Mouse (Mus musculus) E14TG2a.4 (cell line): ENCODE measurements at regions not wholly inside any gene's neighbourhood (a gene's known extent, or its start where the extent isn't known, plus 50 kb on each side); places are given as distances from the start of the nearest gene placed in this dataset.

Experiments used
- H3K27me3 ChIP-seq: 2 replicates; pipeline ENCODE4 v1.6.1; 2014; ENCODE audit warnings: low read length, control low read depth; ENCODE audit not compliant: insufficient read depth
- H3K36me3 ChIP-seq: 2 replicates; pipeline ENCODE4 v1.6.1; 2014; ENCODE audit warnings: low read length, control low read depth; ENCODE audit not compliant: insufficient read depth
- H3K4me1 ChIP-seq: replicated peaks from 2 replicates; pipeline ENCODE4 v1.6.1; 2014; ENCODE audit warnings: low read depth, low read length, control low read depth
- H3K4me3 ChIP-seq: replicated peaks from 2 replicates; pipeline ENCODE4 v1.5.1; 2014; ENCODE audit warnings: mild to moderate bottlenecking, low read length
- H3K9me3 ChIP-seq: 2 replicates; pipeline ENCODE4 v1.6.1; 2014; ENCODE audit warnings: low read length, control low read depth
- CTCF ChIP-seq: conservative IDR thresholded peaks from 2 replicates; pipeline ENCODE4 v1.5.1; 2014; ENCODE audit warnings: low read length
- NANOG ChIP-seq: IDR thresholded peaks from 2 replicates; pipeline ENCODE4 v1.6.1; 2014; ENCODE audit warnings: borderline replicate concordance, low read length, mixed read lengths
- POU5F1 ChIP-seq: IDR thresholded peaks from 2 replicates; pipeline ENCODE4 v1.6.1; 2014; ENCODE audit warnings: low read length, borderline replicate concordance

DNA sequence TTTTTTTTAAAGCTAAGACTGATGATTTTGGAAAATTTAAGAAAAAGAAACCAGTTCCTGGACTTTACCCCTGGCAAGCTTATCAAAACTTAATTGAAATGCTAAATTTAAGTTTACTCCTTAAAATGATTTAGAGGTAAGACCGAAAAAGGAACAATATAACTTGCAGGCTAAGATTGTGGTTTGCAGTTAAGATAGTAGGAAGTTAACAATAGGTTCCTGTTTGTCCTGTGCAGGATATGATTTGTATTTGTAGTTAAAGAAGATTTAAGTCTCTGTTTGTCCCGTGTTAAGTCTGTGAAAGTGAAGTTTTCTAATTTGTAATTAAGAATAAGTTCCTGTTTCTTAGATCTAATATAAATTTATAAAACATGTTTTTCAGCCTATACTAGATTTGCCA lies 1406.3 kb upstream of the Lrrc6 start:
- TF ChIP-seq POU5F1 (no peak), NANOG (no peak), CTCF (no peak)
- Histone ChIP-seq H3K27me3 (no peaks in the 10 kb centered on the region), H3K4me1 (no peaks in the 10 kb centered on the region), H3K4me3 (no peak overlapping the region), H3K9me3 (no peaks in the 10 kb centered on the region), H3K36me3 (no peaks in the 10 kb centered on the region)

GRCm38 (mm10) chr15:67905279-67905678 lies 1404.6 kb upstream of the Lrrc6 start:
- H3K4me1 ChIP-seq: no peaks in the 10 kb centered on the region
- no peak for TF ChIP-seq POU5F1
- TF ChIP-seq CTCF: no peak
- TF ChIP-seq NANOG: no peak
- no peaks in the 10 kb centered on the region for H3K9me3 ChIP-seq
- no peak overlapping the region for H3K4me3 ChIP-seq
- no peaks in the 10 kb centered on the region for H3K27me3 ChIP-seq
- no peaks in the 10 kb centered on the region for H3K36me3 ChIP-seq

GRCm38 (mm10) chr15:67904646-67905045 lies 1403.9 kb upstream of the Lrrc6 start:
- no peaks in the 10 kb centered on the region for H3K4me1 ChIP-seq
- TF ChIP-seq NANOG (no peak), CTCF (no peak), POU5F1 (no peak)
- H3K9me3 ChIP-seq: no peaks in the 10 kb centered on the region
- H3K27me3 ChIP-seq: no peaks in the 10 kb centered on the region
- no peak overlapping the region for H3K4me3 ChIP-seq
- H3K36me3 ChIP-seq: no peaks in the 10 kb centered on the region

GRCm38 (mm10) chr15:67902982-67903381 lies 1402.3 kb upstream of the Lrrc6 start:
- no peak for TF ChIP-seq POU5F1
- TF ChIP-seq NANOG: no peak
- no peak for TF ChIP-seq CTCF
- no peaks in the 10 kb centered on the region for H3K27me3 ChIP-seq

GRCm38 (mm10) chr15:67901191-67901601 lies 1400.5 kb upstream of the Lrrc6 start:
- Histone ChIP-seq H3K9me3 (no peaks in the 10 kb centered on the region), H3K27me3 (no peaks in the 10 kb centered on the region), H3K4me3 (no peak overlapping the region), H3K4me1 (no peaks in the 10 kb centered on the region), H3K36me3 (no peaks in the 10 kb centered on the region)
- TF ChIP-seq CTCF (no peak), NANOG (no peak), POU5F1 (no peak)

More at GRCm38 (mm10) chr15:67902982-67903381, 1402.3 kb upstream of the Lrrc6 start:
- no peak overlapping the region for H3K4me3 ChIP-seq
- H3K9me3 ChIP-seq: no peaks in the 10 kb centered on the region
- H3K36me3 ChIP-seq: no peaks in the 10 kb centered on the region
- no peaks in the 10 kb centered on the region for H3K4me1 ChIP-seq

DNA sequence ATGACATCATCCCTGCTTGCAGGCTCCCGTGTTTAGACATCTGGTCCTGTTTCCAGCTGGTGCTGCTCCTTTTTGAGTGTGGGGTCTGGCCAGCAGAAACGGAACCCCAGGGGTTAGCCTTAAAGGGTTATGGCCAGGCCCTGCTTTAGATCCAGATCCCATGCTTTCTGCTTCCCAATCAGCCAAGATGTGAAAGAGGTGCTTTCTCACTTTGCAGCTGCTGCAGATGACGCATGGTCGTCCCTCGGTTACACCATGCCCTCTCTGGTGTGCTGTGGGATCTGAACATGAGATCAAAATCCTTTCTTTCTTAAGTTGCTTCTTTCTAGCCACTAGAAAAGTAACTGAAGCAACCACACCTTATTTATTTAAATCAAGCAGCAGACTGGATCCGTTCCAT lies 1399.1 kb upstream of the Lrrc6 start:
- no peak for TF ChIP-seq CTCF
- no peak for TF ChIP-seq NANOG
- TF ChIP-seq POU5F1: no peak
- Histone ChIP-seq H3K4me1 (no peaks in the 10 kb centered on the region), H3K27me3 (no peaks in the 10 kb centered on the region), H3K9me3 (no peaks in the 10 kb centered on the region), H3K36me3 (no peaks in the 10 kb centered on the region), H3K4me3 (no peak overlapping the region)

DNA sequence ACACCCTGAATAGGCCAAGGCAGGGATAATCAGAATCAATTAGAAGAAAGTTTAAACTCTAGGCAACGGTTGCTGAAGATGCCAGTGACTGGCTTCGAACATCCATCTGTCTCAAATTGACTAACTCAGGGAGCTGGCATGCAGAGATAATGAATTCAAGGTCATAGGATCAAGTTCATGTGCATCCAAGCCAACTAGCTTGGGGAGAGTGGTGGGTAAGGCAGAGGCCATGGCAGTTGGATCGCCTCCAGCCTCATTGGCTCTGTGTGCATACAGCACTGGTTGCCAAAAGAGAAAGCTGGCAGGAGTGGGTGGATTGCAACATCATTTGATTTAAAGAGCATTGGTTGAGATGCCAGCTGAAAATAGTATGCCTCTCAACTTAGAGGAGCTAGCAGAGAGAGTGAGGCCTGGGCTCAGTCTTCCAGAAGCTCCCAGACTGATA lies 1398.3 kb upstream of the Lrrc6 start:
- no peaks in the 10 kb centered on the region for H3K4me1 ChIP-seq
- H3K36me3 ChIP-seq: no peaks in the 10 kb centered on the region
- no peaks in the 10 kb centered on the region for H3K9me3 ChIP-seq
- H3K4me3 ChIP-seq: no peak overlapping the region
- TF ChIP-seq CTCF (no peak), POU5F1 (no peak), NANOG (no peak)
- H3K27me3 ChIP-seq: no peaks in the 10 kb centered on the region

DNA sequence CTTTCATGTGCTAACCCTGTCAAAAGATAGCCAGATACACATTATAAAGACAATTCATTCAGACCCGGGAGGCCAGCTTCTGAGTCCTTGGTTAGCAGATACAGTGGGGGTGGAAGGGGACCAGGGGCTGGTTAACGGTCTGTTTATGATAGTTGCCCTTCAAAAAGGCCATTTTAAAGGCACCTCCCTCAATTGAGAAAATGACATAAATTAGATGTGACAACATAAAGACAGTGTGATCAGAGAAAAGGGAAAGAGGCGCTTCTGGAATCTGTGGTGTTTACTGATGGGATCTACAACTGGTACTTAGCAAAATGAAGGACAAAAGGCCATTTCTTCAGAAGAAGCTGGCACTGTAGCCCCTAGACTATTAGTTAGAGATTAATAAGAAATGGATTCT lies 1391.4 kb upstream of the Lrrc6 start:
- H3K27me3 ChIP-seq: no peaks in the 10 kb centered on the region
- no peaks in the 10 kb centered on the region for H3K9me3 ChIP-seq
- no peaks in the 10 kb centered on the region for H3K36me3 ChIP-seq
- no peaks in the 10 kb centered on the region for H3K4me1 ChIP-seq
- H3K4me3 ChIP-seq: no peak overlapping the region
- TF ChIP-seq CTCF (no peak), POU5F1 (no peak), NANOG (no peak)

DNA sequence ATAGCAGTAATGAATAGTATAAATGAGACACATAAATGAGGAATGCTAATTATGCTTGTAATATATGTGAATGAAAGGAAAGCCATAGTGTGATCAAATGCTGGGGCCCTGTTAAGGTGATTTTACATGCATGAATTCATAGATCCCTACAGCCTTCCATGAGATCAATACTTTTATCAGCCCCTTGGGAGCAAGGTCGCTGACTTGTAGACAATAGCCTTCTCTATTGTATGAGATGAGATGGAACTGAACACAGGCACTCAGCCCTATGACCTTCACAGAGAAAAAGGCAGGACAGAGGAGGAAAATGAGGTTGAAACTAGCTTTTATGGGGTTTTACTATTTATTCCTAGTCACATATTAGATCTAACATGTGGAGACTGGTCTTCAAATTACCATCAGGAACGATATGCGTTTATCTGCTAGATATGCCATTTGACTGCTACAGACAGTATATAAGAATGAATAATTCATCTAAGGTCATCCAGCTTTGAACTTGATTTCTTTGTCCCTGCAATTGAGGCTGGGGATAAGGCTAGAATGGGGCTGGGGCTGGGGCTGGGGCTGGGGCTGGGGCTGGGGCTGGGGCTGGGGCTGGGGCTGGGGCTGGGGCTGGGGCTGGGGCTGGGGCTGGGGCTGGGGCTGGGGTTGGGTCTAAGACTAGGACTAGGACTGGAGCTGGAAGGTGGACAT lies 1390.0 kb upstream of the Lrrc6 start:
- Histone ChIP-seq H3K4me3 (no peak overlapping the region), H3K9me3 (no peaks in the 10 kb centered on the region), H3K27me3 (no peaks in the 10 kb centered on the region), H3K4me1 (no peaks in the 10 kb centered on the region), H3K36me3 (no peaks in the 10 kb centered on the region)
- TF ChIP-seq CTCF: no peak
